Mouse (Mus musculus) macrophage (primary cell): ENCODE results near the gene Mettl23. TPM values are rescaled to one million over a fixed set of nuclear protein-coding genes. Genes with fewer than 3 reads are reported as not detected.
A peak's percentile ranks its signal among the peaks of the same experiment; 100 is the strongest.
"Not testable (repeated sequence)": the region's sequence is repeated elsewhere in the genome, so short reads cannot be mapped to it uniquely, and the experiment has no call there.

Experiments
- H3K27ac ChIP-seq: fragments of 350-480 bp; formaldehyde crosslinking; 2 replicates; pipeline ENCODE4 v1.9.0; 2021
- H3K36me3 ChIP-seq: fragments of 350-480 bp; formaldehyde crosslinking; 2 replicates; pipeline ENCODE4 v1.9.0; 2021; ENCODE audit errors: inconsistent target
- H3K4me3 ChIP-seq: fragments of 350-480 bp; formaldehyde crosslinking; 2 replicates; pipeline ENCODE4 v1.9.0; 2021; ENCODE audit errors: inconsistent target
- H3K79me2 ChIP-seq: fragments of 350-480 bp; formaldehyde crosslinking; 2 replicates; pipeline ENCODE4 v1.9.0; 2021; ENCODE audit errors: inconsistent target
- WGBS: methylation state at CpG from one replicate; pipeline ENCODE4 v1.1.7; 2026; ENCODE audit warnings: inconsistent platforms; ENCODE audit not compliant: missing documents; 5-methylcytosine and 5-hydroxymethylcytosine counted together
- polyA plus RNA-seq: library from polyadenylated mRNA; stranded (reverse); fragments of 250-400 nt; gene quantifications from 3 replicates; pipeline ENCODE4 v1.2.4, GENCODE M21; 2018; ENCODE audit warnings: inconsistent platforms

Mettl23 gene
- polyA plus RNA-seq, 1 experiment from 2014 or later = 12.5 TPM

DNA sequence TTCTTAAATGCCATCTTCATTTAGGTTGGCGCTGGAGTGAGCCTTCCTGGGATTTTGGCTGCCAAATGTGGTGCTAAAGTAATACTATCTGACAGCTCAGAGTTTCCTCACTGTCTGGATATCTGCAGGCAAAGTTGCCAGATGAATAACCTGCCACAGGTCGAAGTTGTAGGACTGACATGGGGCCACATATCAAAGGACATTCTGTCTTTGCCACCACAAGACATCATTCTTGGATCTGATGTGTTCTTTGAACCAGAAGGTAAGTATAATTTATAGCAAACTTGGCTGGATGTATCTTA is 5.8 kb downstream of the Mettl23 start:
- H3K4me3 ChIP-seq, H3K36me3 ChIP-seq, H3K27ac ChIP-seq: not testable (repeated sequence)
- peaks cover 84% of the 10 kb centered on the region for H3K79me2 ChIP-seq
- WGBS = 81% methylated on average over 2 of the region's 2 CpGs

GRCm38 (mm10) chr11:116849587-116849986 is 6.5 kb downstream of the Mettl23 start:
- peak overlapping the region; percentile 84; the same call in 1 of the 2 replicates for H3K27ac ChIP-seq
- peak overlapping the region; percentile 92 for H3K4me3 ChIP-seq
- H3K36me3 ChIP-seq = 0 out of 2 replicates have a peak, but pooled peaks cover 8% of the 10 kb centered on the region
- H3K79me2 ChIP-seq = peaks cover 84% of the 10 kb centered on the region

- WGBS = 3% methylated on average over 4 of the region's 4 CpGs
- Histone ChIP-seq H3K27ac (peak overlapping the region; percentile 84), H3K79me2 (peaks cover 84% of the 10 kb centered on the region), H3K4me3 (peak overlapping the region; percentile 92), H3K36me3 (0 out of 2 replicates have a peak, but pooled peaks cover 8% of the 10 kb centered on the region)
These were observed 7.0 kb downstream of the Mettl23 start for GRCm38 (mm10) chr11:116850085-116850484.

- peaks cover 84% of the 10 kb centered on the region for H3K79me2 ChIP-seq
- 24% methylated on average over 5 of the region's 6 CpGs for WGBS
- H3K36me3 ChIP-seq = 0 out of 2 replicates have a peak, but pooled peaks cover 11% of the 10 kb centered on the region
- H3K27ac ChIP-seq = peak overlapping the region; percentile 84
- peak overlapping the region; percentile 92 for H3K4me3 ChIP-seq
These were observed 7.9 kb downstream of the Mettl23 start for GRCm38 (mm10) chr11:116850833-116851477.

DNA sequence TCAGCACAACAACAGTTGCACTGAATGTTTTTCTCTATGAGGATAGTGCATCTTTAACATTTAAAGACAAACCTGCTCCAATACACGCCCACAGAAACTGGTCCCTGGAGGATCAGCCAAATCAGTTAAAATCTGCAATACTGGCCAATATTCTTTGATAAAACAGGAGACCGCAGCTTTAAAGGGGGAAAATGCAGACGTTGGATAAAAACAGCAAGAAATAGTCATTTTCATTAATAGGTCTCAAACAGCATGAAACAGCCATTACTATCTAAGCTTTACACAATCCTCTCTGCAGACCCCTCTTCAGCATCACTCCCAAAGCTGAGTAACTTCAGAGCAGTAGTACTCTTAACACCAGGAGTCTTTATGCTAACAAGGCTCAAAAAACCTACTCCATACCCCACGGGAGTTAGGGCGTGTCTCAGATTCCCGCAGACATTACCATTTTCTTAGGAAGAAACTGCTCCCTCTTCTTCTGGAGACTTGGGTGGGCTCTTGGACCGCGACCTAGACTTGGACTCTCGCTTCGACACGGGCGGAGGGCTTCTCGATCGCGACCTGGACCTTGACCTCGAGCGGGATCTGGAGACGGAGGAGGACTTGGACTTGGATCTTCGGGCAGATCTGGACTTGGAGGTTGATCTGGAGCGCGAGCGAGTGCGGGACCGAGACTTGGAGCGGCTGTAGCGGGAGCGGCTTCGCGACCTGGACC is 8.7 kb downstream of the Mettl23 start:
- WGBS = under 1% methylated on average over 29 of the region's 29 CpGs
- Histone ChIP-seq H3K79me2 (peaks cover 84% of the 10 kb centered on the region), H3K27ac (peak overlapping the region; percentile 84), H3K4me3 (peak overlapping the region; percentile 92), H3K36me3 (0 out of 2 replicates have a peak, but pooled peaks cover 19% of the 10 kb centered on the region)

- WGBS = under 1% methylated on average over 51 of the region's 91 CpGs
- H3K36me3 ChIP-seq = 0 out of 2 replicates have a peak, but pooled peaks cover 22% of the 10 kb centered on the region
- H3K79me2 ChIP-seq = peaks cover 84% of the 10 kb centered on the region
- H3K4me3 ChIP-seq = peak within 1 kb of the TSS; percentile 92
- H3K27ac ChIP-seq = peak within 1 kb of the TSS; percentile 95
These were observed 9.3 kb downstream of the Mettl23 start, which contains the start of gene Mfsd11 for GRCm38 (mm10) chr11:116852291-116852890. Gene Mfsd11, plus strand, starts transcription at chr11:116852440.

DNA sequence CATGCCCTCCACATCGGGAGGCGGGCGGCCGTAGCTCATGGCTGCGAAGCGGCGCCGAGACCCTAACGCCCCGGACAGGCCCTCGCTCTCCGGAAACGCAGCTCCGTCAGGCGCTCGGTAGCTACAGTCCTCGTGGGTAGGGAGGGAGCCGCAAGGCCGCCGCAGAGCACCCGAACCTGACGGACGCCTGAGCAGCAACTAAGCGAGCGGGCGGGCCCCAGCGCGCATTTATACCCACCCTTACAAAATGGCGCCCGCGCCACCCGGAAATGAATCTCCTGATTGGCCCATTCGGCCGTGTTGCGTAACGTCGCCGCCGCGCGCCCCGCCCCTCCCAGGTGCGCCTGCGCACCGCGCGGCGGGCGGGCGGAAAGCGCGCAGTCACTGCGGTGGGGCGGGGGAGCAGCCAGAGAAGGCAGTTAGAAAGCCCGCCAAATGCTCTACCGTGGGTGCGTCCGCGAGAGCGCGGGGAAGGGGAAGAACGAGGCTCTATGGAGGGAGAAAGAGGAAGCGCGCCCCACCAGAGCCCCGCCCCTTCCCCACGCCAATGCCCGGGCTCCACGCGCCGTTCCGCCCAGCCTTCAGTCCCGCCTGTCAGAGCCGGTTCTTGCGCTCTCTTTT is 9.9 kb downstream of the Mettl23 start, which contains the start of gene Srsf2:
Gene Srsf2, minus strand, starts transcription at position 204 of the 621 bp plus-strand sequence.
- Histone ChIP-seq H3K36me3 (0 out of 2 replicates have a peak, but pooled peaks cover 20% of the 10 kb centered on the region), H3K79me2 (peaks cover 84% of the 10 kb centered on the region), H3K4me3 (peak within 1 kb of the TSS; percentile 92), H3K27ac (peak within 1 kb of the TSS; percentile 95)
- WGBS = under 1% methylated on average over 64 of the region's 74 CpGs

DNA sequence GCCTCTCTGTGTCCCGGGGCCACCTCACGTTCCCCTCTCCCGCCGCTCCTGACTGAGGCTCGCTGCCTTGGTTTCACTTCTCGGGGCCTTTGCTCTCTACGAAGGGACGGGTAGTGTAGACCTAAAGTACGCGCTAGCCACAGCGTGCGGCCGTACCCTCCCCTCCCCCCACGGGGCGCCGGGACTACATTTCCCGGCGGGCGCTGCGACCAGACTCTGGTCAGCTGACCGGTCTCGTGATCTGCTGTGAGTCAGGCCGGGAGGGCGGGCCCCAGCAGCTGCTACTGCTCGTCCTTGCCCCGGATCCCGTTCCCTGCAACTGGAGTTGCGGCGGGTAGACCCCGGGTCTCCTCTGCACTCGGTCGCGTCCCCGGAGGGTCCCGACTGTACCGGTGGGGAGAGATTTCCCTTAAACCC is 10.4 kb downstream of the Mettl23 start:
- under 1% methylated on average over 28 of the region's 36 CpGs for WGBS
- H3K36me3 ChIP-seq = peaks cover 14% of the 10 kb centered on the region; the same call in 1 of the 2 replicates
- H3K27ac ChIP-seq = peak overlapping the region; percentile 95
- peak overlapping the region; percentile 88 for H3K4me3 ChIP-seq
- H3K79me2 ChIP-seq = peaks cover 84% of the 10 kb centered on the region

DNA sequence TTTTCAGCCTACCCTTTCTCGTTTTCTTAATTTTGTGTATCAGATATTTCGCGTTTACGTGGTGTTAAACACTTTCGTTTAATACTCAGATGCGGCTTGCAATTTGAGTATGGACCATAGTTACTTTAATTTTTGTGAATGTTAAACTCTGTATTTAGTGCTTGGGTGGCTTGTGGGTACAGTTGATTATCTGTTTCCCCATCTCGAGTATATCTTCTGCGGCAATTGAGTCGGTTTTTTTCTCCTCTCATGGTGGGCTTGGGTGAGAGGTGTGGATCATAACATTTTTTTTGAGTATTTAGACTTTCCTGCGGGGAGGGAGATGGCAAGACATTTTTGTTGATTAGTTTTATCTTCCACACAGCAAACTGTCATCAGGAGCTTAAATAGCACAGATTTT is 11.2 kb downstream of the Mettl23 start:
- H3K79me2 ChIP-seq = peaks cover 84% of the 10 kb centered on the region
- WGBS = 14% methylated on average over 10 of the region's 10 CpGs
- peak overlapping the region; percentile 95 for H3K27ac ChIP-seq
- peak overlapping the region; percentile 88 for H3K4me3 ChIP-seq
- peaks cover 21% of the 10 kb centered on the region for H3K36me3 ChIP-seq

GRCm38 (mm10) chr11:116857183-116857850 is 14.2 kb downstream of the Mettl23 start:
- H3K4me3 ChIP-seq = no peak overlapping the region
- no peak overlapping the region for H3K27ac ChIP-seq
- peaks cover 51% of the 10 kb centered on the region for H3K36me3 ChIP-seq
- H3K79me2 ChIP-seq = peaks cover 86% of the 10 kb centered on the region
- WGBS = 95% methylated on average over 12 of the region's 12 CpGs

GRCm38 (mm10) chr11:116864444-116864843 is 21.4 kb downstream of the Mettl23 start:
- WGBS = 98% methylated on average over 9 of the region's 10 CpGs
- Histone ChIP-seq H3K36me3 (peaks cover 69% of the 10 kb centered on the region), H3K79me2 (peaks cover 70% of the 10 kb centered on the region), H3K4me3 (no peak overlapping the region), H3K27ac (no peak overlapping the region)

DNA sequence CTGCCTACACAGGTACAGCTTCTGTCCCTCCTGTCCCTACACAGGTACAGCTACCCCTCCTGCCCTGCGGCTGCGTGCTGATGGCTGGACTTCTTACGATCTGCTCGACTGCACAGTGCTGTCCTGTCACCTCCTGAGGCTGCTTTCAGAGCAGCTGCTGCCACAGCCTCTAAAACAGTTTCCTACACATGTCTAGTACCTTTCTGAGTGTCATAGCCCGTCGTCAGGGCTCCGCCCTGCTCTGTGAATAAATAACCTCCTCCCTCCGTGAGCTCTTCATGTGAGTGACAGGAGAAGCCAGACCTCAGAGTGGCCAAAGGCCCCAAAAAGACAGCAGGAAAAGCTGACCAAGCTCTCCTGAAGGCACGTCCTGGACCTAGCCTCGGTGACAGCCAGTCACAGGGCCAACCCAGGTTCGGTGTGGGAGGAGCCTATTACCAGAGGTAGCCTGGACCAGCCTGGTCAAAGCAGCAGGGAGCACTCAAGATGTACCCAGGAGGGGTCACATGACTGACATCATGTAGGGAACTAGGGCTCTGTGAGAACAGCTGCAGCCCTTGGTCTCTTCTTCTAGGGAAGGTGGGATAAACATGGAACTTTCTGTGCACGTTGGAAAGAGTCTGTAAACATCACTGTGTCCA is 23.0 kb downstream of the Mettl23 start:
- Histone ChIP-seq H3K4me3 (no peak overlapping the region), H3K27ac (peak overlapping the region; percentile 4; the same call in 1 of the 2 replicates), H3K79me2 (peaks cover 68% of the 10 kb centered on the region), H3K36me3 (peaks cover 59% of the 10 kb centered on the region)
- 89% methylated on average over 12 of the region's 12 CpGs for WGBS

DNA sequence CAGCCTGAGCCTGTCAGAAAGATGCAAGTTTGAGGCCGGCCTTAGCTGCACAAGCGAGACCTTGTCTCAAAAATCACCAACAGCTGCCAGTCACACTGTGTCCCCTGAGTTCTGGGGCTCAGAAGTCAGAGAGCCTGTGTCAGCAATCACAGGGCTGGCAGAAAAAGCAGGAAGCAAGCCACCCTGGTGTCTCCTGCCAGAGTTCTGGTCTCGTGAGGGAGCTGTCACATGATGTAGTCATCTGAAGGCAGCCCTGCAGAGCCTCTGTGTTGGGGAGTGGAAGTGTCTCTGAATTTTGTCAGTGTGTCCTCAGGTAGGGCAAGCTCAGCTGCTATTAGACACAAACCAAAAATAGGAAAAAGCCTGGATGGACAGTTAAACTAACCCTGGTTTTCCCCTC is 25.1 kb downstream of the Mettl23 start:
- Histone ChIP-seq H3K27ac (peak overlapping the region; percentile 97), H3K4me3 (peak overlapping the region; percentile 31), H3K36me3 (peaks cover 61% of the 10 kb centered on the region), H3K79me2 (peaks cover 66% of the 10 kb centered on the region)
- 46% methylated on average over 3 of the region's 3 CpGs for WGBS
